Mouse (Mus musculus): Measurements from ENCODE around the gene Slc7a15. TPM values are rescaled to one million over a fixed set of nuclear protein-coding genes. Genes with fewer than 3 reads are reported as not detected.

The Slc7a15 gene
- polyA plus RNA-seq, 2 experiments, result not detected

DNA sequence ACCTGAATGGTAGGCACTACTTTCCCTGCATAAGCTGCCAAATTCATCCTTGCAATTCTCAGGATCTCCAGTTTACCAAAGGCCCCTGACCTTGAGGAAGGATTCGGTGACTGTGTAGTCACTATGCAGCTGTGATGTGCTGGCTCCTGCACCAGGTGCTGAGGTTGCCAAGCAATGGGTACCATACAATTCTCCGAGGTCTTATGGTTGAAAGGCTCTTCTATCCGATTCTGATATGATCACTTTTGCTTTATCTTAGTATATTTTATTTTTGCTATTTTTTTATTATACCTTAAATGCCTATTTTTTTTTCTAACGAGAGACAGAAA lies 110.2 kb downstream of the Slc7a15 start:
- Histone ChIP-seq H3K27me3 (ENCODE audit: control insufficient read depth, insufficient read depth, low read length) (no peaks in the 10 kb centered on the region), H3K4me3 (replicated peaks; ENCODE audit: low read length) (no peak overlapping the region), H3K4me1 (ENCODE audit: control insufficient read depth, insufficient read depth, low read length) (peaks cover 10% of the 10 kb centered on the region; the same call in 1 of the 2 replicates), H3K27ac (replicated peaks; ENCODE audit: low read depth, low read length) (no peak overlapping the region), H3K4me2 (replicated peaks; ENCODE audit: low read depth, low read length, severe bottlenecking) (no peak overlapping the region), H3K9me3 (ENCODE audit: control insufficient read depth, low read length) (no peaks in the 10 kb centered on the region), H3K36me3 (ENCODE audit: control insufficient read depth, insufficient read depth, low read length) (no peaks in the 10 kb centered on the region), H3K9ac (ENCODE audit: low read depth, low read length, severe bottlenecking) (no peak overlapping the region)
- DNase-seq (ENCODE audit: low spot score), result no peak
- no peak for ATAC-seq (ENCODE audit: low FRiP score, low read depth)
- no peak for TF ChIP-seq POLR2A (IDR thresholded peaks at IDR 0.05; ENCODE audit: borderline replicate concordance, extremely low read depth, insufficient read depth, insufficient read length)
- WGBS, result 85% methylated on average over 4 of the region's 4 CpGs

GRCm38 (mm10) chr12:8487959-8488651 lies 110.8 kb downstream of the Slc7a15 start:
- WGBS, result 49% methylated on average over 5 of the region's 5 CpGs
- DNase-seq (ENCODE audit: low spot score) (no peak), ATAC-seq (ENCODE audit: low FRiP score, low read depth) (0 out of 2 replicates have a peak, but pooled peaks have one; percentile 30)
- Histone ChIP-seq H3K4me3 (replicated peaks; ENCODE audit: low read length) (no peak overlapping the region), H3K36me3 (ENCODE audit: control insufficient read depth, insufficient read depth, low read length) (no peaks in the 10 kb centered on the region), H3K9me3 (ENCODE audit: control insufficient read depth, low read length) (no peaks in the 10 kb centered on the region), H3K9ac (ENCODE audit: low read depth, low read length, severe bottlenecking) (no peak overlapping the region), H3K27me3 (ENCODE audit: control insufficient read depth, insufficient read depth, low read length) (no peaks in the 10 kb centered on the region), H3K4me1 (ENCODE audit: control insufficient read depth, insufficient read depth, low read length) (peaks cover 10% of the 10 kb centered on the region; the same call in 1 of the 2 replicates), H3K27ac (replicated peaks; ENCODE audit: low read depth, low read length) (no peak overlapping the region), H3K4me2 (replicated peaks; ENCODE audit: low read depth, low read length, severe bottlenecking) (no peak overlapping the region)
- no peak for TF ChIP-seq POLR2A (IDR thresholded peaks at IDR 0.05; ENCODE audit: borderline replicate concordance, extremely low read depth, insufficient read depth, insufficient read length)

GRCm38 (mm10) chr12:8487281-8487680 lies 111.6 kb downstream of the Slc7a15 start:
- H3K36me3 ChIP-seq (ENCODE audit: control insufficient read depth, insufficient read depth, low read length), result no peaks in the 10 kb centered on the region
- WGBS, result 43% methylated on average over 1 of the region's 1 CpGs
- no peak overlapping the region for H3K4me3 ChIP-seq (replicated peaks; ENCODE audit: low read length)

GRCm38 (mm10) chr12:8485247-8485646 lies 113.6 kb downstream of the Slc7a15 start:
- no peak for TF ChIP-seq POLR2A (IDR thresholded peaks at IDR 0.05; ENCODE audit: borderline replicate concordance, extremely low read depth, insufficient read depth, insufficient read length)
- 74% methylated on average over 7 of the region's 7 CpGs for WGBS
- no peaks in the 10 kb centered on the region for H3K36me3 ChIP-seq (ENCODE audit: control insufficient read depth, insufficient read depth, low read length)

More at GRCm38 (mm10) chr12:8487281-8487680, 111.6 kb downstream of the Slc7a15 start:
- ATAC-seq (ENCODE audit: low FRiP score, low read depth) (no peak), DNase-seq (ENCODE audit: low spot score) (no peak)
- Histone ChIP-seq H3K4me2 (replicated peaks; ENCODE audit: low read depth, low read length, severe bottlenecking) (no peak overlapping the region), H3K9ac (ENCODE audit: low read depth, low read length, severe bottlenecking) (no peak overlapping the region), H3K4me1 (ENCODE audit: control insufficient read depth, insufficient read depth, low read length) (peaks cover 6% of the 10 kb centered on the region; the same call in 1 of the 2 replicates), H3K27ac (replicated peaks; ENCODE audit: low read depth, low read length) (no peak overlapping the region), H3K27me3 (ENCODE audit: control insufficient read depth, insufficient read depth, low read length) (no peaks in the 10 kb centered on the region), H3K9me3 (ENCODE audit: control insufficient read depth, low read length) (no peaks in the 10 kb centered on the region)
- no peak for TF ChIP-seq POLR2A (IDR thresholded peaks at IDR 0.05; ENCODE audit: borderline replicate concordance, extremely low read depth, insufficient read depth, insufficient read length)

GRCm38 (mm10) chr12:8482169-8482568 lies 116.7 kb downstream of the Slc7a15 start:
- no peak overlapping the region for H3K27ac ChIP-seq (replicated peaks; ENCODE audit: low read depth, low read length)
- H3K9ac ChIP-seq (ENCODE audit: low read depth, low read length, severe bottlenecking), result no peak overlapping the region
- no peaks in the 10 kb centered on the region for H3K4me1 ChIP-seq (ENCODE audit: control insufficient read depth, insufficient read depth, low read length)
- ATAC-seq (ENCODE audit: low FRiP score, low read depth) (no peak), DNase-seq (ENCODE audit: low spot score) (no peak)
- 56% methylated on average over 2 of the region's 2 CpGs for WGBS
- H3K4me2 ChIP-seq (replicated peaks; ENCODE audit: low read depth, low read length, severe bottlenecking), result no peak overlapping the region
- no peak overlapping the region for H3K4me3 ChIP-seq (replicated peaks; ENCODE audit: low read length)
- no peaks in the 10 kb centered on the region for H3K36me3 ChIP-seq (ENCODE audit: control insufficient read depth, insufficient read depth, low read length)
- no peaks in the 10 kb centered on the region for H3K9me3 ChIP-seq (ENCODE audit: control insufficient read depth, low read length)
- TF ChIP-seq POLR2A (IDR thresholded peaks at IDR 0.05; ENCODE audit: borderline replicate concordance, extremely low read depth, insufficient read depth, insufficient read length), result no peak
- no peaks in the 10 kb centered on the region for H3K27me3 ChIP-seq (ENCODE audit: control insufficient read depth, insufficient read depth, low read length)

More at GRCm38 (mm10) chr12:8485247-8485646, 113.6 kb downstream of the Slc7a15 start:
- Histone ChIP-seq H3K27ac (replicated peaks; ENCODE audit: low read depth, low read length) (no peak overlapping the region), H3K27me3 (ENCODE audit: control insufficient read depth, insufficient read depth, low read length) (no peaks in the 10 kb centered on the region), H3K9ac (ENCODE audit: low read depth, low read length, severe bottlenecking) (no peak overlapping the region), H3K4me2 (replicated peaks; ENCODE audit: low read depth, low read length, severe bottlenecking) (no peak overlapping the region), H3K4me1 (ENCODE audit: control insufficient read depth, insufficient read depth, low read length) (peaks cover 6% of the 10 kb centered on the region; the same call in 1 of the 2 replicates), H3K4me3 (replicated peaks; ENCODE audit: low read length) (no peak overlapping the region), H3K9me3 (ENCODE audit: control insufficient read depth, low read length) (no peaks in the 10 kb centered on the region)
- ATAC-seq (ENCODE audit: low FRiP score, low read depth) (no peak), DNase-seq (ENCODE audit: low spot score) (no peak)

Other genes with a start within 250 kb of the Slc7a15 start
- 177 and 224 TPM in 2 replicates for gene Rhob, start 99.1 kb downstream of the Slc7a15 start, polyA plus RNA-seq (2012; rRNA removed)
- gene Rhob, start 99.1 kb downstream of the Slc7a15 start, polyA plus RNA-seq (2014; fragmentation: Nextera tagmentation; extraction: Ambion mirVana), result 75.7 and 89.7 TPM in 2 replicates
- 64.3 and 76.1 TPM in 2 replicates for gene Pum2, start 75.1 kb upstream of the Slc7a15 start, polyA plus RNA-seq (2012; rRNA removed)
- gene Pum2, start 75.1 kb upstream of the Slc7a15 start, polyA plus RNA-seq (2014; fragmentation: Nextera tagmentation; extraction: Ambion mirVana), result 57.5 and 64.9 TPM in 2 replicates
- 268 and 329 TPM in 2 replicates for gene Sdc1, start 172.3 kb upstream of the Slc7a15 start, polyA plus RNA-seq (2012; rRNA removed)
- gene Sdc1, start 172.3 kb upstream of the Slc7a15 start, polyA plus RNA-seq (2014; fragmentation: Nextera tagmentation; extraction: Ambion mirVana), result 238 and 240 TPM in 2 replicates